Mouse (Mus musculus) intestine, embryonic 15.5 days (tissue): ENCODE measurements around the gene Erlin1. TPM values are rescaled to one million over a fixed set of nuclear protein-coding genes. Genes with fewer than 3 reads are reported as not detected.
A peak's percentile ranks its signal among the peaks of the same experiment; 100 is the strongest.

Experiments used
- ATAC-seq: fragments of 200-750 bp; cut with Nextera tagmentation; 2 replicates; pipeline ENCODE4 v1.8.0; 2017; ENCODE audit warnings: moderate TSS enrichment, moderate library complexity
- H3K27ac ChIP-seq: fragments of 300-500 bp; sonication (generic); 2 replicates; pipeline ENCODE4 v1.5.1; 2015; ENCODE audit warnings: mild to moderate bottlenecking, inconsistent platforms
- H3K27me3 ChIP-seq: fragments of 300-500 bp; sonication (generic); replicated peaks from 2 replicates; pipeline ENCODE4 v1.6.1; 2015; ENCODE audit warnings: inconsistent platforms
- H3K36me3 ChIP-seq: fragments of 300-500 bp; sonication (generic); 2 replicates; pipeline ENCODE4 v1.6.1; 2015; ENCODE audit warnings: inconsistent platforms
- H3K4me1 ChIP-seq: fragments of 300-500 bp; sonication (generic); replicated peaks from 2 replicates; pipeline ENCODE4 v1.6.1; 2015; ENCODE audit warnings: inconsistent platforms
- H3K4me2 ChIP-seq: fragments of 300-500 bp; sonication (generic); replicated peaks from 2 replicates; pipeline ENCODE4 v1.6.1; 2015; ENCODE audit warnings: mild to moderate bottlenecking, inconsistent platforms
- H3K4me3 ChIP-seq: fragments of 300-500 bp; sonication (generic); replicated peaks from 2 replicates; pipeline ENCODE4 v1.5.1; 2015; ENCODE audit warnings: inconsistent platforms
- H3K9ac ChIP-seq: fragments of 300-500 bp; sonication (generic); 2 replicates; pipeline ENCODE4 v1.6.1; 2015; ENCODE audit warnings: inconsistent platforms
- H3K9me3 ChIP-seq: fragments of 300-500 bp; sonication (generic); 2 replicates; pipeline ENCODE4 v1.6.1; 2016; ENCODE audit warnings: inconsistent platforms
- WGBS: fragments of 180-500 bp; shearing (Covaris S2); methylation state at CpG from one replicate; pipeline ENCODE4 v1.1.7; 2015; 5-methylcytosine and 5-hydroxymethylcytosine counted together
- polyA plus RNA-seq: library from polyadenylated mRNA; unstranded; fragments of >200 nt; fragmentation: Nextera tagmentation; extraction: Ambion mirVana; gene quantifications from 2 replicates; pipeline ENCODE4 v1.2.1, GENCODE M21; 2015

Erlin1 gene
- 36.9 and 38.4 TPM in 2 replicates for polyA plus RNA-seq

DNA sequence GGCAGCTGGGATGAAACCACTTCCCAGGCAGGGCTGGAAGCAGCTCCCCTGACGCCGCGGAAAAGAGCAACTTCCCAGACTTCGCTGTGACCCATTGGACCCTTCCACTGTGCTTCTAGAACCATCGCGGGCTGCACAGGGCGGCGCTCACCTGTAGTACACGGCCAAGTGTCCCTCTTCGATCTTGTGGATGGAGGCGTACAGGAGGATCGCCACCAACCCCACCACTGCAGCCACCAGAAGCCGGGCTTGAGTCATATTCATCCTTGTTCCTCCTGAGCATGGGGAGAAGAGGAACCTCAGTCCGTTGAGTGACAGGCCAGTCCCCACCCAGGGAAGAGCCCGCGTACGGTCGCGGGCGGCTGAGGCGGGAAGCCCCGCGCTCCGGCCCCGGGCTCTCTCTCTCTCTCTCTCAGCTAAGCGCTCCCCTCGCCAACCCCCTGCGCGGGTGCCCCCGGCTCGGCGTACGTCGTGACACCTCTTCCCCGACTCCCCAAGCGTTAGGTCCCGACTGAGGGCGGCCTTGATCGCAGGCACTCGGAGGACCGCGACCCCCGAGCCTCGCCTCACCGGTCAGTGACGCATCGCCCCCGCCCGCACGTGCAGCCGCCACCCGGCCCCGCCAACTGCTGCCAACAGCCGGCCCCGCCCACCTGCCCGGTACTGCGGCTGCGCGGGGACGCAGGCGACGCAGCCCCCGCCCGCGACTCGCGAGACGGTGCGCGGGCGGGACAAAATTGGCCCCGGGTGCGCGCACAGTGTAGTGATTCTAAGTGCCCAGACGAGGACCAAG is at the start of gene Erlin1:
TSS of gene Erlin1 (minus strand) at position 665 of the 793 bp plus-strand sequence.
- Histone ChIP-seq H3K9ac (peak within 1 kb of the TSS; percentile 78), H3K27me3 (no peaks in the 10 kb centered on the region), H3K4me1 (peaks cover 4% of the 10 kb centered on the region; the same call in 1 of the 2 replicates), H3K4me2 (peak within 1 kb of the TSS; percentile 90), H3K27ac (peak within 1 kb of the TSS; percentile 61), H3K36me3 (no peaks in the 10 kb centered on the region), H3K9me3 (no peaks in the 10 kb centered on the region), H3K4me3 (peak within 1 kb of the TSS; percentile 77)
- under 1% methylated on average over 75 of the region's 75 CpGs for WGBS
- ATAC-seq: peak; percentile 94

DNA sequence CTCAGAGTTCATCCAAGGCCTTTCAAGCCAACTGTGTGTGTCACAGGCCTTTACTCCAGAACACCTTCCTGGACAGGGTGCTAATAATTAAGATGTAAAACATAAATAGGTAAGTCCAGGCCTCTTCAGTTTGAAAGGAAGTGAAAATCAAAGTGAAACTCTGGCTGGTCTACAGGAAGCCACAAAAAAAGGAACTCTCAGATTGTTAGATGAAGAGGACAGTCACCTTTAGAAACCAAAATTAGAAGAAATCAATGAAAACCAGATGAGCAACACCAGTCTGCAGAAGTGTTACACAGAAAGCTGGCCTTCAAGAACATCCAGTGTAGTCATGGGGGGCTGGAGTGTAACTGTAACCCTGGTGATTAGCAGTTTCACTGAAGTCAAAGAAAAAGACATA is 48.2 kb upstream of the Erlin1 start:
- H3K4me2 ChIP-seq: no peak overlapping the region
- H3K4me1 ChIP-seq: no peaks in the 10 kb centered on the region
- no peaks in the 10 kb centered on the region for H3K9me3 ChIP-seq
- H3K27ac ChIP-seq: no peak overlapping the region
- no peak for ATAC-seq
- H3K27me3 ChIP-seq: no peaks in the 10 kb centered on the region
- no peak overlapping the region for H3K9ac ChIP-seq
- H3K4me3 ChIP-seq: no peak overlapping the region
- H3K36me3 ChIP-seq: peaks cover 41% of the 10 kb centered on the region

DNA sequence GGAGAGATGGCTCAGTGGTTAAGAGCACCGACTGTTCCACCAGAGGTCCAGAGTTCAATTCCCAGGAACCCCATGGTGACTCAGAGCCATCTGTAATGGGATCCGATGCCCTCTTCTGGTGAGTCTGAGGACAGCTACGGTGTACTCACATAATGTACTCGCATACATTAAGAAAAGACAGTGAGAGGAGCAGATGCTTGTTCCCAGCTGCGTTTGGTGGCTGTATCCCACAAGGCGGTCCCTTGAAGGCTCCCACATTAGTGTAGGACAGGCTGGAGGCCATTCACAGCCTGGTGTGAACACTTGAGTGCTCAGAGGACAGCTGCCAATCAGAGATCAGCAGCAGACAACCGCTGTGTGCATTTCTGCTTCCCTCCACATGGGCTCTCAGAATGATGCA is 42.1 kb upstream of the Erlin1 start:
- 68% methylated on average over 7 of the region's 7 CpGs for WGBS
- ATAC-seq: no peak

GRCm38 (mm10) chr19:44110356-44110755 is 40.8 kb upstream of the Erlin1 start:
- Histone ChIP-seq H3K4me3 (no peak overlapping the region), H3K9ac (no peak overlapping the region), H3K4me2 (no peak overlapping the region), H3K9me3 (no peaks in the 10 kb centered on the region), H3K4me1 (0 out of 2 replicates have a peak, but pooled peaks cover under 1% of the 10 kb centered on the region), H3K27me3 (no peaks in the 10 kb centered on the region), H3K36me3 (peaks cover 35% of the 10 kb centered on the region), H3K27ac (no peak overlapping the region)
- ATAC-seq: no peak
- 77% methylated on average over 9 of the region's 9 CpGs for WGBS

More for the DNA sequence above, 42.1 kb upstream of the Erlin1 start:
- Histone ChIP-seq H3K4me2 (no peak overlapping the region), H3K9me3 (no peaks in the 10 kb centered on the region), H3K9ac (no peak overlapping the region), H3K36me3 (peaks cover 39% of the 10 kb centered on the region), H3K27me3 (no peaks in the 10 kb centered on the region), H3K4me3 (no peak overlapping the region), H3K4me1 (no peaks in the 10 kb centered on the region), H3K27ac (no peak overlapping the region)

DNA sequence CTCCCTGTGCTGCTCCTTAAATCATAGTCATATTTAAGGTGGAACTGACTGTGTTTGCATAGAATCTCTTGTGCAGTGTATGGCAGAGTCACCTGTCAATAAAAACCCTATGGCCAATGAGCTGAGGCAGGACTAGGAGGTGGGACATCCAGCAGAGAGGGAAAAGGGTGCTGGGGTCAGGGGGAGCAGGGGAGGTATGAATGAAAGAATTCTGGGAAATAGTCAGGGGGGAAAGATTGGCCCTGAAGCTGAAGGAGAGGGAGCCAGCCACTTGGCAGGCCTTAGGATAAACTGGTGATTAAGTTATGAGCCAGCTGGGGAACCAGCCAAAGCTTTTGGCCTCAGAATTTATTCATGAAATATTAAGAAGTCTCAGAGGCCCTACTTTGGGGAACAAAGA is 39.4 kb upstream of the Erlin1 start:
- Histone ChIP-seq H3K27ac (no peak overlapping the region), H3K9ac (no peak overlapping the region), H3K4me2 (no peak overlapping the region), H3K4me3 (no peak overlapping the region), H3K4me1 (0 out of 2 replicates have a peak, but pooled peaks cover 4% of the 10 kb centered on the region), H3K36me3 (peaks cover 26% of the 10 kb centered on the region; the same call in 1 of the 2 replicates), H3K9me3 (no peaks in the 10 kb centered on the region), H3K27me3 (no peaks in the 10 kb centered on the region)
- no peak for ATAC-seq

DNA sequence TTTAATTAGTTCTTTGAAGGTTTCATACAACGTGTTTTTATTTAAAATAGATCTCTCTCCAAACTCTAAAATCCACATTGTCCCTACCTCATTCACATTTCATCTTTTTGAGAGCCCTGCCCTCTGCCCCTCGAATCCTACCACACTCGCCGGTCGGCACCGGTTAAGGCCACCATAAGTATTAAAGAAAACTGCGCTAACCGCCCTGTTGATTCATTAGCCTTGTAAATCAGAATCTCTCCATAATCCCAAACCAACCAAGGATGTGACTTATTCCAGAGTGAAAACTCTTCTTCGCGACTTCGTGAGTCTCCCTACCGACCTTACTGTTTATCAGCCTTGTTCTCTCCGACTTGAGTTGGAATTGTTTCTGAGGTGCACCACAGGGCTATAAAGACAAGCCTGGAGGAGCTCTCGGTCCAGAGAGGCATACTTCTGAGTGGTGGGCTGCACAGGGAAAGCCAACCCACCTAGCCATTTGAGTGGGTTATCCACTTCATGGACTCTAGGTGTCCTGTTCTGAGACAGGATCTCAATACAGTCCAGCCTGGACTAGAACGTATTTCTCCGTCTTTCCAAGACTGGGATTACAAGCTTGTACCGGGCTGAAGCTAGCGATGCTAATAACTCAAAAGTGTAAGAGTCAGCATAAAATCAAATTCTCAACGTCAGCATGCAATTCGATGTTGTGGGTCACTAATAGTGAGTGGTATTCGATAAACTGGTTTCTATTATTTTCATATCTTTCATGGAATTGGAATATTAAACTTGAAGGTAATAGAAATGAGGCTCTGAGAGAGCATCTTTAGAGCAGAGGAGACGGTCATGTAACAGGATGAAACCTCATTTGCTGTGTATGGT is 38.3 kb upstream of the Erlin1 start:
- WGBS: 30% methylated on average over 22 of the region's 22 CpGs
- Histone ChIP-seq H3K4me3 (peak overlapping the region; percentile 91), H3K4me1 (0 out of 2 replicates have a peak, but pooled peaks cover 4% of the 10 kb centered on the region), H3K27ac (no peak overlapping the region), H3K9ac (peak overlapping the region; percentile 59), H3K36me3 (peaks cover 16% of the 10 kb centered on the region; the same call in 1 of the 2 replicates), H3K9me3 (no peaks in the 10 kb centered on the region), H3K27me3 (no peaks in the 10 kb centered on the region), H3K4me2 (peak overlapping the region; percentile 68)
- ATAC-seq: peak; percentile 34

- Histone ChIP-seq H3K36me3 (peaks cover 9% of the 10 kb centered on the region; the same call in 1 of the 2 replicates), H3K9ac (peak within 1 kb of the TSS; percentile 81), H3K4me2 (peak within 1 kb of the TSS; percentile 68), H3K9me3 (no peaks in the 10 kb centered on the region), H3K27ac (0 out of 2 replicates have a peak within 1 kb of the TSS, but pooled peaks have one; percentile 38), H3K4me1 (0 out of 2 replicates have a peak, but pooled peaks cover 4% of the 10 kb centered on the region), H3K27me3 (no peaks in the 10 kb centered on the region), H3K4me3 (peak within 1 kb of the TSS; percentile 91)
- peak; percentile 99 for ATAC-seq
- WGBS: under 1% methylated on average over 66 of the region's 67 CpGs
Measured at GRCm38 (mm10) chr19:44106831-44107660, 37.5 kb upstream of the Erlin1 start, which contains the start of gene Chuk. Chuk (minus strand) TSS chr19:44107480.

DNA sequence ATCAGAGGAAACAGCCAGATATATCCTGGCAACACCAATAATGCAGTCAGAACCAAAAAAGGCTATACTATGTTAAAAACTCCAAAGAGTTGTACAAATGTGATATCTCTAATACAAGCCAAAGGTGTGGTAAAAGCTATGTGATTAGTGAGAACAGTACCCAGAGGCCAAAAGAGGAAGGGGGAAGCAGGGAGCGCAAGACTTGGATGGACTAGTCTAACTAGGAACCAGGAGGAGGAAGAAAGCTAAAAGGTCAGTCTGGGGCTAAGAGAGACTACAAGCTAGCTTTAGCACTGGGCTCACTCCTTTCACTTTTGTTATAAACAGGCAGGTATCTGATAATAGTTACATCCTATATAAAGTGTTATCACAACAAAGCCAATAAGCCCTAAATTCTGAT is 34.8 kb upstream of the Erlin1 start:
- WGBS: 78% methylated on average over 1 of the region's 1 CpGs
- no peaks in the 10 kb centered on the region for H3K27me3 ChIP-seq
- no peak for ATAC-seq

GRCm38 (mm10) chr19:44103001-44103400 is 33.4 kb upstream of the Erlin1 start:
- WGBS: 85% methylated on average over 3 of the region's 3 CpGs
- H3K4me3 ChIP-seq: no peak overlapping the region
- H3K36me3 ChIP-seq: no peaks in the 10 kb centered on the region
- no peak overlapping the region for H3K27ac ChIP-seq
- no peaks in the 10 kb centered on the region for H3K9me3 ChIP-seq
- 0 out of 2 replicates have a peak, but pooled peaks cover 4% of the 10 kb centered on the region for H3K4me1 ChIP-seq
- H3K27me3 ChIP-seq: no peaks in the 10 kb centered on the region
- ATAC-seq: no peak
- no peak overlapping the region for H3K9ac ChIP-seq
- H3K4me2 ChIP-seq: no peak overlapping the region

More for the DNA sequence above, 34.8 kb upstream of the Erlin1 start:
- Histone ChIP-seq H3K4me2 (no peak overlapping the region), H3K27ac (no peak overlapping the region), H3K4me1 (0 out of 2 replicates have a peak, but pooled peaks cover 4% of the 10 kb centered on the region), H3K4me3 (no peak overlapping the region), H3K9ac (no peak overlapping the region), H3K9me3 (no peaks in the 10 kb centered on the region), H3K36me3 (no peaks in the 10 kb centered on the region)

DNA sequence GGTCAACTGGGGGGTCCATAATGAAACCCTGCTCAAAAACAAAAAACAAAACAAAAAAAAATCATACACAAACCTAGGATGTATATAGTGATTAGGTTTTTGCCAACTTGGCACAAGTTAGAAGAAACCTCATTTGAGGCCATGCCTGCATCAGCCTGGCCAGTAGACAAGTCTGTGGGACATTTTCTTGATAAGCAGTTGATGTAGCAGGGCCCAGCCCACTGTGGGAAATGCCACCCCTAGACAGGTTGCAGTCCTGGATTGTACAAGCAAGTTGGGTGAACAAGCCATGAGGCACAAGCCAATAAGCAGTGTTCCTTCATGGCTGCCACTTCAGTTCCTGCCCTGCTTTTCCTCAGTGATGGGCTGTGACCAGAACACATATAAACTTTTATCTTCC is 31.3 kb upstream of the Erlin1 start:
- Histone ChIP-seq H3K27ac (no peak overlapping the region), H3K36me3 (peaks cover 5% of the 10 kb centered on the region), H3K4me3 (no peak overlapping the region), H3K4me2 (no peak overlapping the region), H3K9me3 (no peaks in the 10 kb centered on the region), H3K4me1 (0 out of 2 replicates have a peak, but pooled peaks cover 4% of the 10 kb centered on the region), H3K27me3 (no peaks in the 10 kb centered on the region), H3K9ac (no peak overlapping the region)
- ATAC-seq: no peak

DNA sequence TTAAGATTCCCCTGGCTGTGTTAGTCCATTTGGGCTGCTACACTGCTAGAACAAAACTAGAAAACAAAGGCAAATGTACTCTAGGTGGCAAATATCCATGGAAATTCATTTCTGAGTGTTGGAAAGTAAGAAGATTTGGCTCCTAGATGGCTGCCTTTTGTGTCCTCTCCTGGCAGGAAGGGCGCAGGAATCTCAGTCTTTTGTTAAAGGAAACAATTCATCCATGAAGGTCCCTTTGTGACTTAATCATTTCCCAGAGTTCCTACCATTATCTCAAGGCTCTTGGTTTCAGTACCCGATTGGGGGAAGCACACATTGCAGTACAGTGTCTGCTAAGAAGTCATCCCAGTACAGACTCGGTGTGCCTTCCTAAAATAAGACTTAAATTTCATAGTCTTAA is 16.7 kb upstream of the Erlin1 start:
- Histone ChIP-seq H3K4me2 (no peak overlapping the region), H3K9me3 (no peaks in the 10 kb centered on the region), H3K9ac (no peak overlapping the region), H3K36me3 (no peaks in the 10 kb centered on the region; the same call in 1 of the 2 replicates), H3K4me3 (no peak overlapping the region), H3K4me1 (no peaks in the 10 kb centered on the region), H3K27ac (no peak overlapping the region), H3K27me3 (no peaks in the 10 kb centered on the region)
- 83% methylated on average over 3 of the region's 3 CpGs for WGBS
- ATAC-seq: no peak
